Mouse (Mus musculus) liver, embryonic 11.5 days (tissue): Measurements from ENCODE around the gene Car14. TPM values are rescaled to one million over a fixed set of nuclear protein-coding genes. Genes with fewer than 3 reads are reported as not detected.

Experiments used
- ATAC-seq: fragments of 200-750 bp; cut with Nextera tagmentation; replicated peaks from 2 replicates; pipeline ENCODE4 v1.8.0; 2017; ENCODE audit warnings: moderate number of reproducible peaks, mild to moderate bottlenecking, moderate TSS enrichment, moderate library complexity; ENCODE audit not compliant: low FRiP score
- DNase-seq: peaks from one replicate; pipeline ENCODE4 v3.0.0-alpha.2; 2017; ENCODE audit warnings: low spot score
- H3K27ac ChIP-seq: fragments of 300-500 bp; sonication (generic); 2 replicates; pipeline ENCODE4 v1.5.1; 2014; ENCODE audit warnings: mild to moderate bottlenecking, low read depth, low read length, control low read depth
- H3K27me3 ChIP-seq: fragments of 300-500 bp; sonication (generic); replicated peaks from 2 replicates; pipeline ENCODE4 v1.6.1; 2014; ENCODE audit warnings: low read length, mixed read lengths; ENCODE audit not compliant: control insufficient read depth, insufficient read depth
- H3K36me3 ChIP-seq: fragments of 300-500 bp; sonication (generic); 2 replicates; pipeline ENCODE4 v1.6.1; 2014; ENCODE audit warnings: mild to moderate bottlenecking, low read length, moderate library complexity, mixed read lengths; ENCODE audit not compliant: control insufficient read depth, insufficient read depth
- H3K4me1 ChIP-seq: fragments of 300-500 bp; sonication (generic); replicated peaks from 2 replicates; pipeline ENCODE4 v1.6.1; 2014; ENCODE audit warnings: low read length, mixed read lengths; ENCODE audit not compliant: control insufficient read depth, insufficient read depth
- H3K4me2 ChIP-seq: fragments of 300-500 bp; sonication (generic); 2 replicates; pipeline ENCODE4 v1.6.1; 2014; ENCODE audit warnings: mild to moderate bottlenecking, control low read depth, moderate library complexity
- H3K4me3 ChIP-seq: fragments of 300-500 bp; sonication (generic); 2 replicates; pipeline ENCODE4 v1.5.1; 2014; ENCODE audit warnings: low read depth, low read length, control low read depth
- H3K9ac ChIP-seq: fragments of 300-500 bp; sonication (generic); 2 replicates; pipeline ENCODE4 v1.6.1; 2014; ENCODE audit warnings: low read depth, low read length, control low read depth
- H3K9me3 ChIP-seq: fragments of 300-500 bp; sonication (generic); 2 replicates; pipeline ENCODE4 v1.6.1; 2016; ENCODE audit warnings: low read length, inconsistent platforms, mixed read lengths; ENCODE audit not compliant: control insufficient read depth
- WGBS: fragments of 180-500 bp; shearing (Covaris S2); extraction: QIAGEN DNeasy Blood & Tissue Kit; methylation state at CpG from one replicate; pipeline ENCODE4 v1.1.7; 2014; 5-methylcytosine and 5-hydroxymethylcytosine counted together
- polyA plus RNA-seq: library from polyadenylated mRNA; unstranded; fragments of >200 nt; fragmentation: Nextera tagmentation; extraction: Ambion mirVana; gene quantifications from 2 replicates; pipeline ENCODE4 v1.2.1, GENCODE M21; 2014

Car14 gene
- polyA plus RNA-seq, 1 experiment from 2014 or later: 27.4 TPM

- DNase-seq (no peak), ATAC-seq (no peak)
- no peak overlapping the region for H3K4me2 ChIP-seq
- H3K27ac ChIP-seq: no peak overlapping the region
- H3K9me3 ChIP-seq: no peaks in the 10 kb centered on the region
- no peaks in the 10 kb centered on the region for H3K36me3 ChIP-seq
- H3K9ac ChIP-seq: no peak overlapping the region
- no peaks in the 10 kb centered on the region for H3K27me3 ChIP-seq
- no peaks in the 10 kb centered on the region for H3K4me1 ChIP-seq
- no peak overlapping the region for H3K4me3 ChIP-seq
- WGBS: 48% methylated on average over 4 of the region's 4 CpGs
Measured at GRCm38 (mm10) chr3:95914706-95915105, 10.2 kb upstream of the Car14 start.

DNA sequence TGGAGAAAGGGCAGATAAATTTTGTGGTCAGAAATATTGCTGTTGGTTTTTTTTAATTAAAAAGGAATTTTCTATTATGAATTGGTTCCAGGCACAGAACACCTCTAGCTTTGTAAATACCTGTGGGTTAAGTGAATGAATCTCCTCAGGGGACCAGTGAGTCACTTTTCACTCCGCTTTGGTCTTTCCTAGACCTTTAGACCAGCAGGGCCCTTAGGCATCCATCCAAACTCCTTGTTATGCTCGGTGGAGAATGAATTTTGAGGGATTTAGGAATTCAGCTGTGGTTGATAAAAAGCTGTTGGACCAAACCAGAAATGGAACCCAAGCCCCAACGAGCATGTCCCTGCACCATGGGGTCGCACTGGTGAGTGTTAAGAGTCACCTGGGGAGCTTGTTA lies 3.1 kb upstream of the Car14 start:
- no peak overlapping the region for H3K4me2 ChIP-seq
- ATAC-seq (no peak), DNase-seq (no peak)
- peaks cover 15% of the 10 kb centered on the region for H3K4me1 ChIP-seq
- WGBS: 52% methylated on average over 4 of the region's 4 CpGs
- H3K27me3 ChIP-seq: peaks cover 18% of the 10 kb centered on the region
- no peak overlapping the region for H3K4me3 ChIP-seq
- no peak overlapping the region for H3K27ac ChIP-seq
- H3K9me3 ChIP-seq: no peaks in the 10 kb centered on the region
- no peaks in the 10 kb centered on the region for H3K36me3 ChIP-seq
- H3K9ac ChIP-seq: no peak overlapping the region

DNA sequence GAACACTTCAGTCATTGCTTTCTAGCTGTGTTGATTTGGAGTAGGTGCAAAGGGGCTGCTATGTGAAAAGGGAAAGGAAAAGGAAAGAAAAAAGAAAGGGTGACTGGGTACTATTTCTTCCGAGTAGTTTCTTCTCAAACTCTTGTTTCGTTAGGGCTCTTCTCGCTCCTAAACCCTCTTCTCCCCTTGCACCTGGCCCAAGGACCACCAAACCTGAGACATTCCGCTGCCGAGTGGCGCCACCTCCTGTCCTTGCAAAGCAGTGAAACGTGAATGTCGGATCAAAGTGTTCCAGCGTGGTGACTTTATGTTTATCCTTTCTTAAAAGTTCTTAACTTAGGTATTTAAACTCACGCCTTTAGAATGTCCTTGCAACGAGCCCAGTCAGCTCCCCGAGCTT lies 2.4 kb upstream of the Car14 start:
- WGBS: under 1% methylated on average over 12 of the region's 12 CpGs
- no peak overlapping the region for H3K9ac ChIP-seq
- ATAC-seq (no peak), DNase-seq (peak; percentile 56)
- H3K9me3 ChIP-seq: no peaks in the 10 kb centered on the region
- no peak overlapping the region for H3K27ac ChIP-seq
- H3K4me2 ChIP-seq: peak overlapping the region; percentile 75
- peaks cover 15% of the 10 kb centered on the region for H3K4me1 ChIP-seq
- H3K4me3 ChIP-seq: peak overlapping the region; percentile 31
- no peaks in the 10 kb centered on the region for H3K36me3 ChIP-seq
- peaks cover 24% of the 10 kb centered on the region for H3K27me3 ChIP-seq

DNA sequence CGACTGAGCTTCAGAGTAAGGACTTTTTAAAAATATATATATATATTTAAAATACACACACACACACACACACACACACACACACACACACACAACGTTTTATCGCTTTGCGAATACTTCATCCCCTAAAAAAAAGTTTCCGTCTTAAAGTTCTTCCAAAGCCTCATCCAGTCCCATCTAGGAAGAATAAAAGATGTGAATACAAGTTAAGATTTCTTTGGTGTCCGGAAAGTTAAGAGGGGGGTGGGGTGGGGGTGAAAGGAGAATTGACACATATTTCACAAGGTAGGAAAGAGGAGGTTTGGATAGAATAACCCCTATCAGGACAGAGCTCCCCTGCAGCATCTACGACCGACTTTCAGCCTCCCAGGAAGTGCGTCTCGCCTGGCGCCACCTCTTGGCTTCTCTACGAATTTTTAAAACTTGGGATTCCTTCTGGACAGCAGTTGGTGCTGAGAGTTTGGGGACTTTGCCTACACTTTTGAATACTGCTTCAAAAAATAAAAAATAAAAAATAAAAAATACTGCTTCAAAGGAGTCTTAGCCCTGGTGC lies 1.5 kb upstream of the Car14 start:
- H3K36me3 ChIP-seq: no peaks in the 10 kb centered on the region
- H3K4me2 ChIP-seq: peak overlapping the region; percentile 75
- peak overlapping the region; percentile 55; the same call in 1 of the 2 replicates for H3K9ac ChIP-seq
- no peaks in the 10 kb centered on the region for H3K9me3 ChIP-seq
- ATAC-seq (0 out of 2 replicates have a peak, but pooled peaks have one; percentile 44), DNase-seq (peak; percentile 55)
- H3K27me3 ChIP-seq: peaks cover 27% of the 10 kb centered on the region
- H3K27ac ChIP-seq: peak overlapping the region; percentile 83; the same call in 1 of the 2 replicates
- peaks cover 15% of the 10 kb centered on the region for H3K4me1 ChIP-seq
- peak overlapping the region; percentile 45 for H3K4me3 ChIP-seq
- WGBS: 1% methylated on average over 12 of the region's 12 CpGs

- peak; percentile 49; the same call in 1 of the 2 replicates for ATAC-seq
- H3K27ac ChIP-seq: peak overlapping the region; percentile 83
- DNase-seq: peak; percentile 68
- peak overlapping the region; percentile 55 for H3K9ac ChIP-seq
- H3K36me3 ChIP-seq: no peaks in the 10 kb centered on the region
- H3K4me1 ChIP-seq: peaks cover 15% of the 10 kb centered on the region
- H3K27me3 ChIP-seq: peaks cover 27% of the 10 kb centered on the region
- under 1% methylated on average over 18 of the region's 18 CpGs for WGBS
- no peaks in the 10 kb centered on the region for H3K9me3 ChIP-seq
- H3K4me3 ChIP-seq: peak overlapping the region; percentile 45
- peak overlapping the region; percentile 75 for H3K4me2 ChIP-seq
Measured at GRCm38 (mm10) chr3:95905146-95905939, 852 bp upstream of the Car14 start.

GRCm38 (mm10) chr3:95903753-95904502 lies 563 bp downstream of the Car14 start:
- ATAC-seq (peak; percentile 56; the same call in 1 of the 2 replicates), DNase-seq (no peak)
- Histone ChIP-seq H3K27ac (peak overlapping the region; percentile 83), H3K4me2 (peak overlapping the region; percentile 75), H3K4me1 (peaks cover 15% of the 10 kb centered on the region), H3K27me3 (peaks cover 27% of the 10 kb centered on the region), H3K4me3 (peak overlapping the region; percentile 45), H3K9me3 (no peaks in the 10 kb centered on the region), H3K9ac (peak overlapping the region; percentile 55), H3K36me3 (no peaks in the 10 kb centered on the region)
- 10% methylated on average over 15 of the region's 15 CpGs for WGBS

DNA sequence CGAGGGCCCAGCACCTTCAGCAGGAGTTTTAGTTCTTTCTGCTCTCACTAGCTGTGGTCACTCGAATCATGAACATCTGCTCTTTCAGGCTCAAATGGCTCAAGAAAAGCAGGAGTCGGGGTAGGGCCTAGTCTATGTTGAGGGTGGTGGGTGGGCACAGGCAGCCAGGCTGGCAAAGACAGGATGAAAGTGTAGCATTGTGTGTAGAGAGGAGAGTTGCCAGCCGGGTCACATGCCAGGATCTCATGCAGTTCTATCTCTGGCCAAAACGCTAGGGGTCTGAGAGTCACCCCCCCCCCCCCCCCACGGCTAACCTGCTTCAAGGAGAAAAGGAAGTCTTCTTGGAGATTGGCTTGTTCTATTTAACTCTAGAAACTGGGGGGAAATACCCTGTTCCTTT lies 1.8 kb downstream of the Car14 start:
- peak overlapping the region; percentile 83; the same call in 1 of the 2 replicates for H3K27ac ChIP-seq
- DNase-seq: no peak

DNA sequence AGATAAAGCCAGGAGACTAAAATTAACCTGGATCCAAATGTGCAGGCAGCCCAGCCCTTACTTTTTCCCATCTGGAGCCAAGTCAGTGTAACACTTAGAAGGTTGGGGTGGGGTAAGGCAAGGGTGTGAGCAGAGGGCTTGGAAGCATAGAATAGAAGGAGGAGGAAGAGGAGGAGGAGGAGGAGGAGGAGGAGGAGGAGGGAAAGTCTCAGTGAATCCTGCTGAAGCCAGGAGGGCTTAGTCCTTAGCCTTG lies 2.2 kb downstream of the Car14 start:
- H3K4me3 ChIP-seq: 0 out of 2 replicates have a peak overlapping the region, but pooled peaks have one; percentile 6
- no peaks in the 10 kb centered on the region for H3K36me3 ChIP-seq
- no peak overlapping the region; the same call in 1 of the 2 replicates for H3K9ac ChIP-seq
- DNase-seq (no peak), ATAC-seq (no peak)
- no peak overlapping the region for H3K27ac ChIP-seq
- H3K4me2 ChIP-seq: peak overlapping the region; percentile 75
- H3K9me3 ChIP-seq: no peaks in the 10 kb centered on the region
- peaks cover 27% of the 10 kb centered on the region for H3K27me3 ChIP-seq
- peaks cover 15% of the 10 kb centered on the region for H3K4me1 ChIP-seq

More for the DNA sequence above, 1.8 kb downstream of the Car14 start:
- peaks cover 27% of the 10 kb centered on the region for H3K27me3 ChIP-seq
- no peaks in the 10 kb centered on the region for H3K36me3 ChIP-seq
- no peak overlapping the region; the same call in 1 of the 2 replicates for H3K9ac ChIP-seq
- WGBS: 34% methylated on average over 6 of the region's 6 CpGs
- no peak for ATAC-seq
- H3K4me2 ChIP-seq: peak overlapping the region; percentile 75
- H3K4me1 ChIP-seq: peaks cover 15% of the 10 kb centered on the region
- 0 out of 2 replicates have a peak overlapping the region, but pooled peaks have one; percentile 6 for H3K4me3 ChIP-seq
- no peaks in the 10 kb centered on the region for H3K9me3 ChIP-seq
